Mouse (Mus musculus) hindbrain, embryonic 10.5 days (tissue): ENCODE results near the gene Ppat. TPM values are rescaled to one million over a fixed set of nuclear protein-coding genes. Genes with fewer than 3 reads are reported as not detected.
A peak's percentile ranks its signal among the peaks of the same experiment; 100 is the strongest.
"Not testable (repeated sequence)": the region's sequence is repeated elsewhere in the genome, so short reads cannot be mapped to it uniquely, and the experiment has no call there.

Experiments
- DNase-seq: peaks from one replicate; pipeline ENCODE4 v3.0.0-alpha.2; 2017; ENCODE audit warnings: low spot score
- H3K27ac ChIP-seq: fragments of 300-500 bp; sonication (generic); 2 replicates; pipeline ENCODE4 v1.5.1; 2016; ENCODE audit warnings: mild to moderate bottlenecking, moderate library complexity
- H3K27me3 ChIP-seq: fragments of 300-500 bp; sonication (generic); 2 replicates; pipeline ENCODE4 v1.6.1; 2016; ENCODE audit warnings: mild to moderate bottlenecking; ENCODE audit not compliant: poor library complexity, insufficient read depth, severe bottlenecking
- H3K36me3 ChIP-seq: fragments of 300-500 bp; sonication (generic); 2 replicates; pipeline ENCODE4 v1.6.1; 2016; ENCODE audit warnings: mild to moderate bottlenecking, moderate library complexity
- H3K4me1 ChIP-seq: fragments of 300-500 bp; sonication (generic); replicated peaks from 2 replicates; pipeline ENCODE4 v1.6.1; 2016; ENCODE audit warnings: mild to moderate bottlenecking
- H3K4me3 ChIP-seq: fragments of 300-500 bp; sonication (generic); 2 replicates; pipeline ENCODE4 v1.5.1; 2016; ENCODE audit warnings: mild to moderate bottlenecking, moderate library complexity
- H3K9me3 ChIP-seq: fragments of 300-500 bp; sonication (generic); 2 replicates; pipeline ENCODE4 v1.6.1; 2016; ENCODE audit warnings: mild to moderate bottlenecking, moderate library complexity
- WGBS: fragments of 180-500 bp; shearing (Covaris S2); methylation state at CpG from one replicate; pipeline ENCODE4 v1.1.7; 2016; 5-methylcytosine and 5-hydroxymethylcytosine counted together
- polyA plus RNA-seq: library from polyadenylated mRNA; unstranded; fragments of >200 nt; fragmentation: Nextera tagmentation; extraction: Ambion mirVana; gene quantifications from 2 replicates; pipeline ENCODE4 v1.2.1, GENCODE M21; 2016

The Ppat gene
- 28.0 and 49.3 TPM in 2 replicates for polyA plus RNA-seq

GRCm38 (mm10) chr5:76951106-76952027 is at the start of gene Ppat, which contains the start of gene Paics:
Ppat (minus strand) TSS chr5:76951578.
Paics (plus strand) TSS chr5:76951307.
- WGBS, result under 1% methylated on average over 81 of the region's 81 CpGs

GRCm38 (mm10) chr5:76998416-76998815 is 47.0 kb upstream of the Ppat start:
- H3K36me3 ChIP-seq, result peaks cover 81% of the 10 kb centered on the region
- no peaks in the 10 kb centered on the region for H3K4me1 ChIP-seq
- no peak for DNase-seq
- no peak overlapping the region for H3K4me3 ChIP-seq
- no peaks in the 10 kb centered on the region for H3K27me3 ChIP-seq
- H3K9me3 ChIP-seq, result no peaks in the 10 kb centered on the region
- WGBS, result 54% methylated on average over 5 of the region's 5 CpGs
- H3K27ac ChIP-seq, result no peak overlapping the region

More at GRCm38 (mm10) chr5:76951106-76952027, at the start of gene Ppat, which contains the start of gene Paics:
- H3K36me3 ChIP-seq, result peaks cover 59% of the 10 kb centered on the region
- peak within 1 kb of the TSS; percentile 68 for H3K4me3 ChIP-seq
- no peaks in the 10 kb centered on the region for H3K9me3 ChIP-seq
- no peaks in the 10 kb centered on the region for H3K27me3 ChIP-seq
- peak; percentile 99 for DNase-seq
- H3K4me1 ChIP-seq, result peaks cover 50% of the 10 kb centered on the region
- peak within 1 kb of the TSS; percentile 92 for H3K27ac ChIP-seq

- peaks cover 97% of the 10 kb centered on the region for H3K36me3 ChIP-seq
Measured at GRCm38 (mm10) chr5:76993174-76993814, 41.9 kb upstream of the Ppat start.

GRCm38 (mm10) chr5:76990789-76991188 is 39.4 kb upstream of the Ppat start:
- WGBS, result 93% methylated on average over 3 of the region's 3 CpGs

More at GRCm38 (mm10) chr5:76993174-76993814, 41.9 kb upstream of the Ppat start:
- WGBS, result 92% methylated on average over 5 of the region's 5 CpGs
- H3K9me3 ChIP-seq, result no peaks in the 10 kb centered on the region
- no peak overlapping the region for H3K4me3 ChIP-seq
- no peaks in the 10 kb centered on the region for H3K4me1 ChIP-seq
- no peak overlapping the region for H3K27ac ChIP-seq
- H3K27me3 ChIP-seq, result no peaks in the 10 kb centered on the region
- DNase-seq, result no peak

GRCm38 (mm10) chr5:76984015-76984414 is 32.6 kb upstream of the Ppat start:
- DNase-seq, result no peak
- H3K4me1 ChIP-seq, result no peaks in the 10 kb centered on the region
- no peak overlapping the region for H3K27ac ChIP-seq
- H3K27me3 ChIP-seq, result no peaks in the 10 kb centered on the region
- no peak overlapping the region for H3K4me3 ChIP-seq
- no peaks in the 10 kb centered on the region for H3K9me3 ChIP-seq
- H3K36me3 ChIP-seq, result peaks cover 92% of the 10 kb centered on the region
- WGBS, result 94% methylated on average over 11 of the region's 11 CpGs

More at GRCm38 (mm10) chr5:76990789-76991188, 39.4 kb upstream of the Ppat start:
- Histone ChIP-seq H3K4me1 (no peaks in the 10 kb centered on the region), H3K9me3 (no peaks in the 10 kb centered on the region), H3K27ac (no peak overlapping the region), H3K27me3 (no peaks in the 10 kb centered on the region), H3K36me3 (peaks cover 94% of the 10 kb centered on the region), H3K4me3 (no peak overlapping the region)
- no peak for DNase-seq

- no peaks in the 10 kb centered on the region for H3K27me3 ChIP-seq
- H3K36me3 ChIP-seq, result peaks cover 56% of the 10 kb centered on the region
- H3K9me3 ChIP-seq, result no peaks in the 10 kb centered on the region
- H3K27ac ChIP-seq, result no peak overlapping the region
- H3K4me1 ChIP-seq, result peaks cover 17% of the 10 kb centered on the region
- H3K4me3 ChIP-seq, result peak overlapping the region; percentile 94
- WGBS, result 90% methylated on average over 8 of the region's 8 CpGs
- no peak for DNase-seq
Measured at GRCm38 (mm10) chr5:76975736-76976135, 24.4 kb upstream of the Ppat start.

GRCm38 (mm10) chr5:76974554-76975285 is 23.3 kb upstream of the Ppat start, which contains the start of gene Srp72:
Srp72 (plus strand) TSS chr5:76974683.
- Histone ChIP-seq H3K4me3 (peak within 1 kb of the TSS; percentile 94), H3K27ac (peak within 1 kb of the TSS; percentile 91), H3K9me3 (no peaks in the 10 kb centered on the region), H3K36me3 (peaks cover 56% of the 10 kb centered on the region), H3K27me3 (no peaks in the 10 kb centered on the region), H3K4me1 (peaks cover 17% of the 10 kb centered on the region)
- under 1% methylated on average over 60 of the region's 60 CpGs for WGBS
- peak; percentile 93 for DNase-seq

GRCm38 (mm10) chr5:76974207-76974553 is 22.8 kb upstream of the Ppat start:
- no peaks in the 10 kb centered on the region for H3K9me3 ChIP-seq
- 4% methylated on average over 17 of the region's 17 CpGs for WGBS
- H3K4me1 ChIP-seq, result peaks cover 17% of the 10 kb centered on the region
- peak overlapping the region; percentile 94 for H3K4me3 ChIP-seq
- DNase-seq, result no peak
- H3K27me3 ChIP-seq, result no peaks in the 10 kb centered on the region
- peaks cover 56% of the 10 kb centered on the region for H3K36me3 ChIP-seq
- peak overlapping the region; percentile 91 for H3K27ac ChIP-seq

GRCm38 (mm10) chr5:76973488-76973887 is 22.1 kb upstream of the Ppat start:
- H3K27me3 ChIP-seq, result no peaks in the 10 kb centered on the region
- H3K27ac ChIP-seq, result no peak overlapping the region
- WGBS, result 70% methylated on average over 3 of the region's 3 CpGs
- H3K9me3 ChIP-seq, result no peaks in the 10 kb centered on the region
- DNase-seq, result no peak
- peaks cover 17% of the 10 kb centered on the region for H3K4me1 ChIP-seq
- H3K36me3 ChIP-seq, result peaks cover 56% of the 10 kb centered on the region
- H3K4me3 ChIP-seq, result peak overlapping the region; percentile 94

GRCm38 (mm10) chr5:76971115-76971514 is 19.7 kb upstream of the Ppat start:
- not testable (repeated sequence) for H3K27me3 ChIP-seq, H3K4me3 ChIP-seq, DNase-seq, H3K27ac ChIP-seq, H3K9me3 ChIP-seq
- 80% methylated on average over 1 of the region's 1 CpGs for WGBS
- Histone ChIP-seq H3K36me3 (peaks cover 58% of the 10 kb centered on the region), H3K4me1 (peaks cover 17% of the 10 kb centered on the region)

- DNase-seq, result no peak
- H3K4me3 ChIP-seq, result no peak overlapping the region
- H3K27me3 ChIP-seq, result no peaks in the 10 kb centered on the region
- peaks cover 77% of the 10 kb centered on the region for H3K36me3 ChIP-seq
- WGBS, result 87% methylated on average over 5 of the region's 5 CpGs
- H3K4me1 ChIP-seq, result peaks cover 9% of the 10 kb centered on the region
- H3K27ac ChIP-seq, result no peak overlapping the region
- H3K9me3 ChIP-seq, result no peaks in the 10 kb centered on the region
Measured at GRCm38 (mm10) chr5:76969250-76969649, 17.9 kb upstream of the Ppat start.

GRCm38 (mm10) chr5:76964651-76965050 is 13.3 kb upstream of the Ppat start:
- H3K36me3 ChIP-seq, result peaks cover 99% of the 10 kb centered on the region
- DNase-seq, result no peak
- no peaks in the 10 kb centered on the region for H3K4me1 ChIP-seq
- no peaks in the 10 kb centered on the region for H3K9me3 ChIP-seq
- H3K27me3 ChIP-seq, result no peaks in the 10 kb centered on the region
- H3K4me3 ChIP-seq, result no peak overlapping the region
- H3K27ac ChIP-seq, result no peak overlapping the region
- WGBS, result 93% methylated on average over 3 of the region's 3 CpGs
